Mouse (Mus musculus) layer of hippocampus, postnatal 14 days (tissue): ENCODE data around the gene Atrx. TPM values are rescaled to one million over a fixed set of nuclear protein-coding genes. Genes with fewer than 3 reads are reported as not detected.

ENCODE experiments used
- DNase-seq, 2 experiments: peaks; one replicate each; pipeline ENCODE4 v3.0.0; 2021 to 2022; ENCODE audit warnings: low spot score in 2 of 2, mixed read lengths in 1 of 2
- total RNA-seq, 2 experiments: library from RNA; stranded (reverse); gene quantifications; 2 replicates each; pipeline ENCODE4 v1.2.3; 2021

Gene Atrx
- total RNA-seq, 2 experiments from 2014 or later = 173 to 184 TPM

DNA sequence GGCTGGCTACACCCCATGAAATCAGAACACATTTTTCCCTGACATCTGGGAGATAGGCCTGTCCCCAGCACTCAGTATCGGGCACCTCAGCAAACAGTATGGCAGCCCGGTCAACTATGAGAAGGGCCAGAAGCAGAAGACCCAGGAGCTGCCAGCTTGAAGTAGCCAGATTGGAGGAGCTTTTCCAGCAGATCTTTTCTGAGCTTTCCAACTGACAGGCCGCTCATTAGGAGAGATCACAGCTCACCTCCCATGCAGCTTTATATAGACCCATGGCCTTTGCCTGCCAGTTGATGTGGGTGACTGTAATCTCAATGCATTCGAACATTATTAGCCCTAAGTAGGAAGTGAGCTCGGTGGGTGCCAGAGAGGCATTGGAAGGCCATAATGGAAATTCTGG lies 155.9 kb downstream of the Atrx start:
- no peak for DNase-seq

DNA sequence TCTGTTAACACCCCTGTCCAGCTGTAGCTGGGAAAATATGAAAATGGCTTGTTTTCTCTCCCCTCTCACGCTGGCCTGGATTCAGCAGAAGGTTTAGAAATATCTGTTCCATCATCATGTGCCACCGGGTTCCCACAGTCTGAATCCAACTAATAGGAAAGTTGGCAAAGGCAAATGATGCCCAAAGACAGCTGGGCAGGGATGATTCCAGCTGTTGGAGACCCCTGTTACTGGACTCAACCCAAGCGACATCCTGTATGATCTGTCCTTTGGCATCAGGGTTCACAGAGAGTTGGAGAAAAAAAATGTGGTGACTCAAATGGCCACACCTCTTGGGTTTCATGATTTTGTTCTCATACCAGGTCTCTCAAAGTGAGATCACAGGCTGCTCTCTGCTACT lies 161.3 kb downstream of the Atrx start:
- DNase-seq = no peak

DNA sequence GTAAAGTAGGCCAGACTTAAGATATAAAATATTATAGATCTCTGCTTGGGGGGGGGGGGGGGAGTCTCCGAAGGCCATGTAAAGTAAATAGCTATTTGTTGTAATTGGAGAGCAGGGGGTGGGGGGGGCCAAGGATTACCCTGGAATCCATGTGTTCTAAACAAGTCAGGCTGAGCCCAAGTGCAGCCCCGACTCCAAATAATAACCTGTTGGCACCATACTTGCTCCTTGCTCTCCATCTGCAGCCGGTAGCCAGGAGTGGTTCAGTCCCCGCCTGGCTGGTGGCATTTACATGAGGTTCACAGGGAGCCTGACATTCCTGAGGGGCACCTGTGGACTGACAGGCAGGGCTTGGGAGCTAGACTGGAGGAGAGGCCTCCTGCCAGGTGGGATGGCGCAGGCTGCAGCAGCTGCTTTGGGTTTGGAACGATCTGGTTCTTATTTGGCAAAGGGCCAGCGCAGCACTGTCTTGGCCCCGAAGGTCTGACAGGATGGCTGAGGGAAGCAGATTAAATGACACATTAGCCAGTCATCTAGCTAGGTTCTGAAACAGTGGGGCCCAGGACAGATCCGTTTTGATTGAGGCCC lies 161.9 kb downstream of the Atrx start:
- no peak for DNase-seq

DNA sequence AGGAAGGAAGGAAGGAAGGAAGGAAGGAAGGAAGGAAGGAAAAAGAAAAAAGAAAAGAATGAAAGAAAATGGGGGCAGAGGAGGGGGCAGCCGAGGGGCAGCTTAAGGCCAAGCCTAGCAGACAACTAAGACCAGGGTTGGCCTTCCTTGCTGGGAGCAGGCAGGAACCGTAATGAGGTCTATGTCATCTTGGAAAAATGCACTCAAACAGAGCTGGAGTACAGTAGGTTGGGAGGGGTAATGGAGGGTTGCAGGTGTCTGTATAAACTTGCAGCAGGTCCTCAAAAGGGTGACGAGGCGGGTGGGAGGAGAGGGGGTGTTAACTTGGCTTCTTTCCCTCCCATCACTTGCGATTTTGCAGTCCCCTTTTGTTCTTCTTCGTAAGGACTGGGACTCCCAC lies 163.2 kb downstream of the Atrx start:
- no peak for DNase-seq

DNA sequence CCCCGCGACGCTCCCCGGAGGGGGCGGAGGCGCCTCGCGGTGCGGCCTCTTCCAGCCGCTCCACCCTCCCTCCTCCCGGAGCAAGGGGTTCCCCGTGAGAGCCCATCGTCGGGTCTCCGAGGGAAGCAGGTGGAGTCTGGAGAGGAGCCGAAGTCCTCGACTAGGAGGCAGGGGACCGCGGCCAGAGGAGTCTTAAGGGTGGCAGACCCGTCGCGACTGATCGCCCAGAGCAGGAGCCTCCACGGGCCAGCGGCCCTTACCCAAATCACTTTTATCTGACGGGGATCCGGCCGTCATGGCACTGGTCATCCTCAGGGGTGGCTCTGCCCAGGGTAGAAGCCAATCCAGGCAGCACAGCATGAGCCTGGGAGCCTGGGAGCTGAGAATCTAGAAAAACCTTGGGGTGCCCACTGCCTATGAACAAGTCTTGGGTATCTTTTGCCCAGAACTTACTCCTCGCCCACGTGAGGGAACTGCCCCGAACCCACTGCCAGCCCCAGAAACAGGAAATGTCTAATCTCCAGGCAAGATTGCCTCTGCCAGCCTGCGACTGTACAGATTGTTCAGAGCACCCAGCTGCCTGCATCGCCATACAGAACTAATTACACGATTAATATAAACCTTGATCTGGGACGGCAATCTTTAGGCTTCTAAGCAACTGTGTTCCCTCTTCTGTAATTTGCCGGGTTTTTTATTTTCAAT lies 164.0 kb downstream of the Atrx start:
- no peak for DNase-seq

DNA sequence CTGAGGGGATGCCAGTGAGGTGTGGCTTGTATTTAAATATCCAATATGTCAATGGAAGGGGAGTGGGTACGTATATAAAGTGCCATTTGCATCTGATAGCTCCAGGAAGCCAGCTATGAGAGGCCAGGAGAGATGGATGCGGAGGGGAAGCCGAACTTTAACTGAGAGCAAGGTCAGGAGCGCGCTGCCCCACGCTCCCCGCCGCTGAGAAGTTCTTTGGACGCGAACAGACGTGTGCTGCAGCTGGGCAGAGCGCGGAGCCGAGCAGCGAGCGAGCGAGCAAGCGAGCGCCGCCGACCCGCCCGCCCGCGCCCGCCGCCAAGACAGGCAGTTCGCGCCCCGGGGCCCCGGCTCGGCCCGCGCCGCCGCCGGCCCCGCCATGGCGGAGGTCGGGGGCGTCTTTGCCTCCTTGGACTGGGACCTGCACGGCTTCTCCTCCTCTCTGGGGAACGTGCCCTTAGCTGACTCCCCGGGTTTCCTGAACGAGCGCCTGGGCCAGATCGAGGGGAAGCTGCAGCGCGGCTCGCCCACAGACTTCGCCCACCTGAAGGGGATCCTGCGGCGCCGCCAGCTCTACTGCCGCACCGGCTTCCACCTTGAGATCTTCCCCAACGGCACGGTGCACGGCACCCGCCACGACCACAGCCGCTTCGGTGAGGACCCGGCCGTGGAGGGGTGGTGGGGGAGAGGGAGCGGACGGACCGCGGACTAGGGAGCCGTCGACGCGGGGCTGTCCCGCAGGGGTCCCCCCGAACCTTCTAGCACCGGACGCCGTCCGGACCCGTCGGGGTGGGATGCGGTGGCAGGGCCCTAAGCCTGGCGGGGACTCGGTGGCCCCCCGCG lies 164.8 kb downstream of the Atrx start, which contains the start of gene Fgf16:
Gene Fgf16, plus strand, starts transcription at position 118 of the 843 bp plus-strand sequence.
- no peak for DNase-seq

DNA sequence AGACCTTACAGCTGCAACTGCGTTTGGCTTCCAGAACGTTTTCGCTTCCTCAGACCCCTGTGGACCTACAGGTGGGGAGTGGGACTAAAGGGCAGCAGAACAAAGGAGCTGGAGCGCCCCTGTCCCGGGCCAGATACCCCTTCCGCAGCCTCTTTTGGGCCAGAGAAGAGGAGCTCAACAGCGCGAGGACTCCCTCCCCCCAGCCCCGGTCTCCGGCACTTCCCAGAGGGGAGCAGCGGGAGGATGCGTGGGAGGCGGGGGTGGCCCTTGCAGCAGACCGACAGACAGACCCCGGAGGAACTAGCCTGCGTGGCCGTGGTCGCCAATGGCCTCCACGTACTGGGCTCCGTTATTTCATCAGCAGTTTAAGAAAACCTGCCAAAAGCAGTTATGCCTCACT lies 165.6 kb downstream of the Atrx start:
- peak; percentile 10 to 14 for DNase-seq

DNA sequence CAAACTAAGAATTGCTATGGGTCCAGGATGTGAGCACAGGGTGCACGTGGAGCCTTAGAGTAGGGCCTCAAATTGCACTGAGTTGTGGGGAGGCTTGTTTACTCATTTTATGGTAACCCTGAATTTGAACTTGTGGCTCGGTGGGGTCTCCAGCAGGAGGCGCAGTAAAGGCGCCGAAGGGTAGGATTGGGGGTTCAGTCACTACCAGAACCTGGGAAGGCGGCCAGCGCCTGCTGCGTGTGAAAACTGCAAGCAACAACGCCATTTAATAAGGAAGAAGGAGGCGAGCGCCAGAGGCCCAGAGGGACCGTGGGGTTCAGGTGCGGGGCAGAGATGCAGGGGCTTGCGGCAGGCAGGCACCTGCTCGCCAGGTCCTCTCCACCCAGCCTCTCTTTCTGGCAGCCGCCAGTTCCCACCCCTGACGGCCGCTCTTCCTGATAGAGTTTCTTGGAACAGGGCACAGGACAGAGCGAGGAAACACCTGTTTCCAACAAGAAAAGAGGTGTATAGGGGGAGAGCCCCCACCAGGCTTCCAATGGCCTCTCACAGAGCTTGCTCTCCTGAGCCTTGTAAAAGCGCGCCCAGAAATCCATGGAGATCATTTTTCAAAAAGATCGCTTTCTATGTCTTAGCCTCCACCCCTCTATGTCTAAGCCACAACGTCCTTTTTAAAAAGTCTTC lies 166.2 kb downstream of the Atrx start:
- no peak for DNase-seq

Other genes starting within 250 kb of the Atrx start
- 1 to 10 TPM; 1.5 to 2.5 TPM for gene Fgf16, start 165.1 kb downstream of the Atrx start, total RNA-seq
- 10 to 100 TPM; 17.6 TPM for gene Magt1, start 82.5 kb upstream of the Atrx start, total RNA-seq
- gene Cox7b, start 86.3 kb upstream of the Atrx start, total RNA-seq = 100 to 1,000 TPM; 336 to 348 TPM
- 10 to 100 TPM in 1 of 2 experiments, 1 to 10 TPM in 1; 8.7 to 11.3 TPM for gene Atp7a, start 97.9 kb upstream of the Atrx start, total RNA-seq
- 1 to 10 TPM; 1.2 to 2.0 TPM for gene Tlr13, start 213.8 kb upstream of the Atrx start, total RNA-seq